Comparison of ENCODE assay signal across 8 mouse cellular contexts in genomic region chr4:130573012-130573350, GRCm38 (mm10). TPM values are rescaled to one million over a fixed set of nuclear protein-coding genes. Genes with fewer than 3 reads are reported as not detected.
DNase-seq lines count a peak whose midpoint lies in the region; ATAC-seq and TF ChIP-seq lines count a peak whose summit lies in the region.

No protein-coding gene starts in this region.

- H3K36me3 ChIP-seq in heart, embryonic 14.5 days (ENCODE audit: control insufficient read depth, insufficient read depth, low read length) = no peaks in the 10 kb centered on the region
- H3K36me3 ChIP-seq in hindbrain, embryonic 13.5 days = no peaks in the 10 kb centered on the region
- no peaks in the 10 kb centered on the region for H3K36me3 ChIP-seq in midbrain, embryonic 15.5 days (replicated peaks)

- no peak for DNase-seq in heart, postnatal 10 days
- DNase-seq in brain, embryonic 14.5 days (ENCODE audit: low read depth) = peak; percentile 39
- DNase-seq in T-cell, adult 2 months (ENCODE audit: low spot score) = no peak
- DNase-seq in thymus, postnatal 0 days (ENCODE audit: low spot score) = no peak

- peak overlapping the region; percentile 68 to 70 for H3K4me3 ChIP-seq in heart, embryonic 14.5 days (ENCODE audit: control insufficient read depth in 1 of 2, insufficient read depth in 1 of 2, low read depth in 1 of 2, low read length in 2 of 2)
- H3K4me3 ChIP-seq in hindbrain, embryonic 13.5 days = peak overlapping the region; percentile 90
- peak overlapping the region; percentile 78 for H3K4me3 ChIP-seq in midbrain, embryonic 15.5 days

- no peak for ATAC-seq in heart, embryonic 14.5 days (ENCODE audit: insufficient number of reproducible peaks, insufficient read depth, low FRiP score, low read depth)
- ATAC-seq in hindbrain, embryonic 13.5 days (ENCODE audit: low FRiP score) = 0 out of 2 replicates have a peak, but pooled peaks have one; percentile 15
- ATAC-seq in midbrain, embryonic 15.5 days (replicated peaks) = peak; percentile 22; the same call in 1 of the 2 replicates
- no peak for ATAC-seq in monocyte, adult 5-6 weeks (replicated peaks; ENCODE audit: insufficient number of reproducible peaks, low FRiP score, low TSS enrichment, poor library complexity, severe bottlenecking)

- H3K27me3 ChIP-seq in heart, embryonic 14.5 days (ENCODE audit: control insufficient read depth, insufficient read depth, low read length) = 0 out of 2 replicates have a peak, but pooled peaks cover 7% of the 10 kb centered on the region
- H3K27me3 ChIP-seq in hindbrain, embryonic 13.5 days = 0 out of 2 replicates have a peak, but pooled peaks cover 11% of the 10 kb centered on the region
- H3K27me3 ChIP-seq in midbrain, embryonic 15.5 days (replicated peaks) = no peaks in the 10 kb centered on the region

- no peak overlapping the region for H3K27ac ChIP-seq in heart, embryonic 14.5 days (replicated peaks in 1 of 2; ENCODE audit: control insufficient read depth in 1 of 2, insufficient read depth in 1 of 2, low read depth in 2 of 2, low read length in 2 of 2)
- H3K27ac ChIP-seq in hindbrain, embryonic 13.5 days = peak overlapping the region; percentile 95
- peak overlapping the region; percentile 90 for H3K27ac ChIP-seq in midbrain, embryonic 15.5 days

- peaks cover 8 to 11% of the 10 kb centered on the region in 2 experiments for H3K4me1 ChIP-seq in heart, embryonic 14.5 days (ENCODE audit: control insufficient read depth in 2 of 2, insufficient read depth in 2 of 2, low read length in 2 of 2)
- H3K4me1 ChIP-seq in hindbrain, embryonic 13.5 days (replicated peaks) = peaks cover 60% of the 10 kb centered on the region
- H3K4me1 ChIP-seq in midbrain, embryonic 15.5 days = peaks cover 52% of the 10 kb centered on the region

- peak overlapping the region; percentile 100 for H3K4me2 ChIP-seq in heart, embryonic 14.5 days (ENCODE audit: low read length)
- peak overlapping the region; percentile 70 for H3K4me2 ChIP-seq in hindbrain, embryonic 13.5 days
- peak overlapping the region; percentile 88 for H3K4me2 ChIP-seq in midbrain, embryonic 15.5 days

- intact Hi-C loops in heart, postnatal 10 days (cut with DNase I) = no loop called here

- no peak for TF ChIP-seq POLR2A in brain, embryonic 14.5 days (IDR thresholded peaks at IDR 0.05; ENCODE audit: borderline replicate concordance, extremely low read depth, insufficient read depth, insufficient read length, poor library complexity, severe bottlenecking)

- no peaks in the 10 kb centered on the region; the same call in 1 of the 2 replicates for H3K9me3 ChIP-seq in heart, embryonic 14.5 days (ENCODE audit: control insufficient read depth, low read length)
- no peaks in the 10 kb centered on the region for H3K9me3 ChIP-seq in hindbrain, embryonic 13.5 days
- no peaks in the 10 kb centered on the region for H3K9me3 ChIP-seq in midbrain, embryonic 15.5 days

- 0 out of 2 replicates have a peak overlapping the region, but pooled peaks have one; percentile 78 for H3K9ac ChIP-seq in heart, embryonic 14.5 days (ENCODE audit: low read length)
- H3K9ac ChIP-seq in hindbrain, embryonic 13.5 days = peak overlapping the region; percentile 98
- H3K9ac ChIP-seq in midbrain, embryonic 15.5 days = peak overlapping the region; percentile 93

- 5% methylated on average over 6 of the region's 6 CpGs for WGBS in heart, embryonic 14.5 days
- WGBS in hindbrain, embryonic 13.5 days = 3% methylated on average over 6 of the region's 6 CpGs
- 0% methylated on average over 6 of the region's 6 CpGs for WGBS in midbrain, embryonic 15.5 days

- no peak for TF ChIP-seq CTCF in brain, embryonic 14.5 days (IDR thresholded peaks at IDR 0.05; ENCODE audit: borderline replicate concordance, extremely low read depth, insufficient read depth, insufficient read length)

RNA-seq across cellular contexts. Expression of gene Nkain1, which starts 1.0 kb away (rescaled TPM):
- polyA plus RNA-seq in heart, embryonic 14.5 days (2014; fragmentation: Nextera tagmentation; extraction: Ambion mirVana) = 1.6 and 2.0 TPM in 2 replicates
- 1 to 10 TPM; 6.3 to 7.7 TPM for total RNA-seq in heart, postnatal 10 days (2021)
- 203 and 210 TPM in 2 replicates for polyA plus RNA-seq in brain, embryonic 14.5 days (2012; rRNA removed)
- polyA plus RNA-seq in hindbrain, embryonic 13.5 days (2015; fragmentation: Nextera tagmentation; extraction: Ambion mirVana) = 9.5 and 10.2 TPM in 2 replicates
- 12.8 and 13.6 TPM in 2 replicates for polyA plus RNA-seq in midbrain, embryonic 15.5 days (2015; fragmentation: Nextera tagmentation; extraction: Ambion mirVana)
- 0.17 TPM in 1 of 2 replicates, not detected in the other for polyA plus RNA-seq in thymus, postnatal 0 days (2015; fragmentation: Nextera tagmentation; extraction: Ambion mirVana)
- total RNA-seq in monocyte, adult 5-6 weeks (2017) = not detected in 3 replicates

Comparison
In these comparisons a context has a peak if more than half of its experiments do, and no peak if none do; other contexts are left out.
1. ATAC-seq: peak in hindbrain, embryonic 13.5 days (single experiment) and midbrain, embryonic 15.5 days (single experiment); none in heart, embryonic 14.5 days (single experiment) and monocyte, adult 5-6 weeks (single experiment).
2. H3K27ac ChIP-seq: peak in hindbrain, embryonic 13.5 days (single experiment) and midbrain, embryonic 15.5 days (single experiment); none in heart, embryonic 14.5 days (0 of 2).
3. RNA of gene Nkain1, which starts 1.0 kb away (polyA plus RNA-seq): 203 to 210 TPM in brain, embryonic 14.5 days; 12.8 to 13.6 TPM in midbrain, embryonic 15.5 days, 9.5 to 10.2 TPM in hindbrain, embryonic 13.5 days, 1.6 to 2.0 TPM in heart, embryonic 14.5 days and 0.17 TPM in thymus, postnatal 0 days; every median in the first group is over 10 times any median in the second.
4. Peak in every context shown above with its lines, with median percentiles within 50 percentile points of each other: H3K4me2 ChIP-seq, H3K4me3 ChIP-seq and H3K9ac ChIP-seq.